Comparison of ENCODE assay signal across 8 mouse cellular contexts in the genomic region with DNA sequence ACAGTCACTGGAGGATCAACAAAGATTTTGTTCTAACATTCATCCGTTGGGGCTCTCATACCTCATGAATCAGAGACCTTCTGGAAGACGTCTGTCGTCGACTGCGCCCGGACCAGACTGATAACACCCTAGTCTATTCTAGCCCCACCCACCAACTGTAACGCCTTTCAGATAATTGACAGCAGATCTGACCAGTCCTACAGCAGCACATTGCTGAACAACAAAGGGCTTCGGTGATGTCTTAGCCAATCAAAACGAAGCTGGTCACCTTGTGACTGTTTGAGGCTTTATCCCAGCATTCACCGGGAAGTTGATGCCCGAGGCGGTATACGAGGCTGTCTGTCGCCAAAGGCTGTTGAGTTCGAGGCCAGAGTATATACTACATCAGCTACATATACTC. TPM values are rescaled to one million over a fixed set of nuclear protein-coding genes. Genes with fewer than 3 reads are reported as not detected.
DNase-seq lines count a peak whose midpoint lies in the region; ATAC-seq and TF ChIP-seq lines count a peak whose summit lies in the region.

A gene (minus strand): TSS at position 119 of the 400 bp plus-strand sequence.

- 86% methylated on average over 15 of the region's 15 CpGs for WGBS in hindbrain, embryonic 11.5 days
- 61% methylated on average over 15 of the region's 15 CpGs for WGBS in liver, embryonic 12.5 days (ENCODE audit: insufficient replicate concordance)

- H3K27me3 ChIP-seq in CH12.LX (replicated peaks), result no peaks in the 10 kb centered on the region
- no peaks in the 10 kb centered on the region for H3K27me3 ChIP-seq in MEL (ENCODE audit: control insufficient read depth in 1 of 2, insufficient read depth in 2 of 2, low read length in 2 of 2)
- H3K27me3 ChIP-seq in hindbrain, embryonic 11.5 days (ENCODE audit: control insufficient read depth, insufficient read depth, low read length), result no peaks in the 10 kb centered on the region
- no peaks in the 10 kb centered on the region for H3K27me3 ChIP-seq in liver, embryonic 12.5 days (replicated peaks)

- TF ChIP-seq CTCF in CH12.LX (conservative IDR thresholded peaks at IDR 0.05 in 1 of 2, IDR thresholded peaks at IDR 0.05 in 1 of 2; ENCODE audit: low read depth in 2 of 2, low read length in 2 of 2) (no peak), MEL (IDR thresholded peaks at IDR 0.05 in 2 of 3, conservative IDR thresholded peaks at IDR 0.05 in 1 of 3; ENCODE audit: control insufficient read depth in 1 of 3, insufficient read depth in 1 of 3, low read depth in 2 of 3, low read length in 3 of 3, poor library complexity in 1 of 3, severe bottlenecking in 1 of 3) (no peak)

- ATAC-seq in erythroid progenitor cell, adult 5-6 weeks (replicated peaks; ENCODE audit: low FRiP score, poor library complexity, severe bottlenecking), result peak; percentile 98
- no peak for ATAC-seq in hindbrain, embryonic 11.5 days (ENCODE audit: low FRiP score)
- ATAC-seq in liver, embryonic 12.5 days, result peak; percentile 98

- H3K27ac ChIP-seq in CH12.LX (ENCODE audit: insufficient read depth, low read depth) (no peak within 1 kb of the TSS), MEL (ENCODE audit: control insufficient read depth, low read depth, low read length) (peak within 1 kb of the TSS; percentile 62)
- no peak within 1 kb of the TSS for H3K27ac ChIP-seq in hindbrain, embryonic 11.5 days (ENCODE audit: low read depth, low read length)
- no peak within 1 kb of the TSS; the same call in 1 of the 2 replicates for H3K27ac ChIP-seq in liver, embryonic 12.5 days

- H3K36me3 ChIP-seq in CH12.LX (replicated peaks in 1 of 2; ENCODE audit: control insufficient read depth in 1 of 2, insufficient read depth in 1 of 2, low read length in 1 of 2) (no peaks in the 10 kb centered on the region), MEL (ENCODE audit: control insufficient read depth in 1 of 2, insufficient read depth in 2 of 2, low read length in 2 of 2) (peaks cover 0 to 18% of the 10 kb centered on the region in 2 experiments; a peak in 3 of 4 replicates)
- no peaks in the 10 kb centered on the region for H3K36me3 ChIP-seq in hindbrain, embryonic 11.5 days (ENCODE audit: control insufficient read depth, insufficient read depth, low read length)
- H3K36me3 ChIP-seq in liver, embryonic 12.5 days, result no peaks in the 10 kb centered on the region

- H3K4me1 ChIP-seq in CH12.LX (ENCODE audit: control insufficient read depth in 1 of 2, insufficient read depth in 2 of 2) (peaks cover 0 to under 1% of the 10 kb centered on the region in 2 experiments; a peak in 1 of 4 replicates), MEL (ENCODE audit: control insufficient read depth in 1 of 2, insufficient read depth in 2 of 2, low read length in 2 of 2) (peaks cover 2 to 9% of the 10 kb centered on the region in 2 experiments)
- H3K4me1 ChIP-seq in hindbrain, embryonic 11.5 days (replicated peaks; ENCODE audit: control insufficient read depth, insufficient read depth, low read length), result no peaks in the 10 kb centered on the region
- H3K4me1 ChIP-seq in liver, embryonic 12.5 days, result peaks cover 22% of the 10 kb centered on the region

- in situ Hi-C loops in CH12.LX (cut with MboI; ENCODE audit: low pct_ligation_motif_present, low pct_unique_long_range_greater_than_20kb, low sequenced_read_pairs), result no loop called here

- no peak within 1 kb of the TSS for H3K9ac ChIP-seq in CH12.LX (ENCODE audit: insufficient read depth, low read depth)
- peak within 1 kb of the TSS; percentile 56 for H3K9ac ChIP-seq in MEL (ENCODE audit: control insufficient read depth, low read depth, low read length, poor library complexity, severe bottlenecking)
- H3K9ac ChIP-seq in hindbrain, embryonic 11.5 days (ENCODE audit: low read depth, low read length), result no peak within 1 kb of the TSS
- H3K9ac ChIP-seq in liver, embryonic 12.5 days, result no peak within 1 kb of the TSS

- TF ChIP-seq RAD21 in CH12.LX (IDR thresholded peaks at IDR 0.05; ENCODE audit: low read depth, low read length) (no peak), MEL (IDR thresholded peaks at IDR 0.05; ENCODE audit: low read depth, low read length) (no peak)

- DNase-seq in CH12.LX (ENCODE audit: extremely low read depth), result no peak
- peak; percentile 96 for DNase-seq in MEL (ENCODE audit: low read depth, low spot score)
- DNase-seq in hindbrain, embryonic 11.5 days (ENCODE audit: low spot score), result no peak
- peak; percentile 47 for DNase-seq in testis, postnatal 10 days (ENCODE audit: low spot score)
- DNase-seq in right cerebral cortex, postnatal 14 days, result no peak
- no peak for DNase-seq in right cerebral cortex, adult 18-20 months

- H3K4me2 ChIP-seq in CH12.LX (ENCODE audit: insufficient read depth, low read depth, poor library complexity, severe bottlenecking), result no peak within 1 kb of the TSS
- H3K4me2 ChIP-seq in hindbrain, embryonic 11.5 days (replicated peaks; ENCODE audit: low read depth, low read length), result no peak within 1 kb of the TSS
- H3K4me2 ChIP-seq in liver, embryonic 12.5 days, result peak within 1 kb of the TSS; percentile 52

- no peak for TF ChIP-seq EP300 in CH12.LX (IDR thresholded peaks at IDR 0.05; ENCODE audit: low read length)
- peak in 1 of 2 experiments; percentile 31; a peak in 1 of 4 replicates for TF ChIP-seq EP300 in MEL (IDR thresholded peaks at IDR 0.05; ENCODE audit: low read depth in 1 of 2, low read length in 2 of 2)

- H3K4me3 ChIP-seq in CH12.LX (replicated peaks in 1 of 3; ENCODE audit: low read depth in 2 of 3, low read length in 2 of 3, poor library complexity in 1 of 3) (no peak within 1 kb of the TSS), MEL (ENCODE audit: control insufficient read depth in 1 of 2, insufficient read depth in 1 of 2, low read depth in 2 of 2, low read length in 2 of 2) (peak within 1 kb of the TSS; percentile 25 to 52)
- no peak within 1 kb of the TSS for H3K4me3 ChIP-seq in hindbrain, embryonic 11.5 days (ENCODE audit: low read depth, low read length)
- H3K4me3 ChIP-seq in liver, embryonic 12.5 days, result peak within 1 kb of the TSS; percentile 33

- TF ChIP-seq POLR2A in CH12.LX (IDR thresholded peaks at IDR 0.05; ENCODE audit: low read depth, low read length) (no peak), MEL (IDR thresholded peaks at IDR 0.05; ENCODE audit: control insufficient read depth in 1 of 2, insufficient read depth in 1 of 2, low read depth in 1 of 2, low read length in 2 of 2, poor library complexity in 1 of 2) (peak; percentile 47 to 80; a peak in 2 of 4 replicates)

- H3K79me2 ChIP-seq in CH12.LX (replicated peaks; ENCODE audit: control insufficient read depth, extremely low read depth, insufficient read depth, poor library complexity, severe bottlenecking) (no peaks in the 10 kb centered on the region), MEL (ENCODE audit: control insufficient read depth, insufficient read depth, low read length, poor library complexity) (no peaks in the 10 kb centered on the region)

- H3K9me3 ChIP-seq in CH12.LX (replicated peaks; ENCODE audit: low read length) (no peaks in the 10 kb centered on the region), MEL (replicated peaks; ENCODE audit: insufficient read depth, low read length) (no peaks in the 10 kb centered on the region)
- H3K9me3 ChIP-seq in hindbrain, embryonic 11.5 days (ENCODE audit: control insufficient read depth, low read length), result no peaks in the 10 kb centered on the region
- no peaks in the 10 kb centered on the region for H3K9me3 ChIP-seq in liver, embryonic 12.5 days (replicated peaks)

- dilution Hi-C loops in CH12.LX (cut with MboI; ENCODE audit: extremely low pct_ligation_motif_present, extremely low pct_unique_long_range_greater_than_20kb, low sequenced_read_pairs), result no loop called here

TF ChIP-seq in CH12.LX, 34 proteins besides CTCF, POLR2A, EP300 and RAD21 (continues in another document):
- no peak for TF ChIP-seq NRF1 (IDR thresholded peaks at IDR 0.05; ENCODE audit: low read depth, low read length)
- TF ChIP-seq ELF1 (IDR thresholded peaks at IDR 0.05; ENCODE audit: low read depth, low read length), result no peak
- TF ChIP-seq JUND (conservative IDR thresholded peaks at IDR 0.05; ENCODE audit: low read depth, low read length), result no peak
- no peak for TF ChIP-seq ZKSCAN1 (IDR thresholded peaks at IDR 0.05; ENCODE audit: borderline replicate concordance, low read depth, low read length)
- no peak for TF ChIP-seq KAT2A (IDR thresholded peaks at IDR 0.05; ENCODE audit: insufficient replicate concordance, low read length)
- no peak for TF ChIP-seq MEF2A (IDR thresholded peaks at IDR 0.05; ENCODE audit: borderline replicate concordance, low read depth, low read length)
- no peak for TF ChIP-seq UBTF (IDR thresholded peaks at IDR 0.05; ENCODE audit: low read depth, low read length)
- no peak for TF ChIP-seq MAX (IDR thresholded peaks at IDR 0.05; ENCODE audit: low read length)
- TF ChIP-seq USF1 (IDR thresholded peaks at IDR 0.05; ENCODE audit: low read depth, low read length), result no peak

TF ChIP-seq in MEL, 35 proteins besides CTCF, POLR2A, EP300 and RAD21 (continues in another document):
- TF ChIP-seq POLR2AphosphoS2 (IDR thresholded peaks at IDR 0.05; ENCODE audit: low read length), result peak; percentile 84
- peak; percentile 30; the same call in 1 of the 2 replicates for TF ChIP-seq ELF1 (IDR thresholded peaks at IDR 0.05; ENCODE audit: low read depth, low read length)
- TF ChIP-seq GABPA (IDR thresholded peaks at IDR 0.05; ENCODE audit: low read depth, low read length), result no peak
- TF ChIP-seq UBTF (IDR thresholded peaks at IDR 0.05; ENCODE audit: borderline replicate concordance, insufficient read depth, low read depth, low read length), result no peak
- no peak for TF ChIP-seq MAZ (IDR thresholded peaks at IDR 0.05; ENCODE audit: low read depth, low read length)
- peak; percentile 67 for TF ChIP-seq GATA1 (IDR thresholded peaks at IDR 0.05; ENCODE audit: low read depth, low read length)
- no peak for TF ChIP-seq JUND (IDR thresholded peaks at IDR 0.05; ENCODE audit: low read depth, low read length)
- peak; percentile 88 for TF ChIP-seq USF1 (IDR thresholded peaks at IDR 0.05; ENCODE audit: low read depth, low read length)
- TF ChIP-seq KAT2A (conservative IDR thresholded peaks at IDR 0.05; ENCODE audit: low read depth, low read length), result no peak; the same call in 1 of the 2 replicates
- TF ChIP-seq TBP (IDR thresholded peaks at IDR 0.05; ENCODE audit: low read depth, low read length), result peak; percentile 80

RNA-seq across cellular contexts. Expression of the gene that starts here (rescaled TPM):
- total RNA-seq in CH12.LX (2012; rRNA removed) (17.6 and 23.0 TPM in 2 replicates), CH12.LX (2014; rRNA removed) (34.7 and 41.1 TPM in 2 replicates), MEL (2012; rRNA removed) (19.0 and 22.7 TPM in 2 replicates)
- polyA plus RNA-seq in CH12.LX (2012; ENCODE audit: insufficient read length, low read depth) (31.7 and 37.6 TPM in 2 replicates), MEL (2012; ENCODE audit: insufficient read depth in 1 of 2, insufficient read length in 2 of 2, low read depth in 1 of 2, low replicate concordance in 2 of 2, missing spikeins in 1 of 2) (10 to 100 TPM in 1 of 2 experiments, not detected in 1; 28.2 TPM)
- 14.8 and 16.8 TPM in 2 replicates for total RNA-seq in erythroid progenitor cell, adult 5-6 weeks (2015; ENCODE audit: low replicate concordance)
- total RNA-seq in erythroid progenitor cell, adult 5-6 weeks (2017; ENCODE audit: low replicate concordance), result 9.3 and 14.2 TPM in 2 replicates
- 40.8 and 42.0 TPM in 2 replicates for polyA plus RNA-seq in hindbrain, embryonic 11.5 days (2014; fragmentation: Nextera tagmentation; extraction: Ambion mirVana)
- 21.0 and 22.2 TPM in 2 replicates for polyA plus RNA-seq in liver, embryonic 12.5 days (2016; fragmentation: Nextera tagmentation; extraction: Ambion mirVana)

Comparison
In these comparisons a context has a peak if more than half of its experiments do, and no peak if none do; other contexts are left out.
1. DNase-seq: peak in MEL (single experiment) and testis, postnatal 10 days (single experiment); none in CH12.LX (single experiment), hindbrain, embryonic 11.5 days (single experiment), right cerebral cortex, postnatal 14 days (single experiment) and right cerebral cortex, adult 18-20 months (single experiment).
2. H3K4me3 ChIP-seq: peak in MEL (2 of 2) and liver, embryonic 12.5 days (single experiment); none in CH12.LX (0 of 3) and hindbrain, embryonic 11.5 days (single experiment).